ENCODE assay signal across 9 mouse cellular contexts in the genomic region with DNA sequence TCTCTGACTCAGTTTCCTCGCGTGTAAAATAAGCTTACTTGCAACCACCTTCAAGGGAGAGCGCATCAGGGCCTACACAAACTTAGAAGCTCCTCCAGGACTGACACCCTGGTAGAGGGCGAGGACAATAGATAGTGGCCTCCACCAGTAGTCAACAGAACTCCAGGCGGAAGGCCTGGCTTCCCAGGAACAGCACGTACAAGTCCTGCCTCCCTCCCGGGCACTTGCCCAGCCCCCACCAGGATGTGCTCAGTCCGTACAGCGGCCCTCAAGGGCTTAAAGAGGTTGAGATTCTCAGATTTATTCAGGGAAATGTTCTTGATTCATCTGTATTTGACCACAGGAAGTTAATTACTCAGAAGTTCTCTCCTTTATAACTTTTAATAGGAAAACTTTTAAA. TPM values are rescaled to one million over a fixed set of nuclear protein-coding genes. Genes with fewer than 3 reads are reported as not detected.
DNase-seq lines count a peak whose midpoint lies in the region; ATAC-seq and TF ChIP-seq lines count a peak whose summit lies in the region.
"Had no signal": no experiment of that assay in that cellular context is flagged by ENCODE, and none has a peak within 500 bp of the region (broad histone marks: within the 10 kb centered on the region; RNA-seq: fewer than 3 reads in every experiment).

No protein-coding gene starts in this region.

- no peak for DNase-seq in gastrocnemius, adult 2 months
- DNase-seq in gastrocnemius, postnatal 4 days (ENCODE audit: low spot score in 2 of 2): no peak
- peak; percentile 45 for DNase-seq in heart, adult 8-10 months (ENCODE audit: low spot score)
- DNase-seq in kidney, adult 8-10 months: peak; percentile 27 to 31
- DNase-seq in lung, embryonic 14.5 days: peak; percentile 58
- no peak for DNase-seq in spleen, adult 12 weeks (ENCODE audit: low spot score)
- DNase-seq in cerebellum, adult 18-20 months: no peak
- no peak for DNase-seq in thymus, adult 18-20 months

- 0 out of 2 replicates have a peak, but pooled peaks have one; percentile 4 for ATAC-seq in lung, embryonic 14.5 days (ENCODE audit: insufficient read depth)

- H3K36me3 ChIP-seq in lung, embryonic 14.5 days (ENCODE audit: insufficient read depth): no peaks in the 10 kb centered on the region

- H3K4me1 ChIP-seq in lung, embryonic 14.5 days (ENCODE audit: insufficient read depth): no peaks in the 10 kb centered on the region; the same call in 1 of the 2 replicates

- peak overlapping the region; percentile 66 for H3K9ac ChIP-seq in lung, embryonic 14.5 days

- no peaks in the 10 kb centered on the region for H3K9me3 ChIP-seq in lung, embryonic 14.5 days (ENCODE audit: low read depth, low read length)

- 28% methylated on average over 9 of the region's 9 CpGs for WGBS in lung, embryonic 14.5 days

- H3K27me3 ChIP-seq in lung, embryonic 14.5 days (ENCODE audit: insufficient read depth, low read length): peaks cover 11% of the 10 kb centered on the region

- H3K27ac ChIP-seq in gastrocnemius, adult 2 months: peak overlapping the region; percentile 78; the same call in 1 of the 2 replicates
- peak overlapping the region; percentile 84 for H3K27ac ChIP-seq in lung, embryonic 14.5 days (ENCODE audit: low read depth)

- TF ChIP-seq CTCF in gastrocnemius, adult 2 months (IDR thresholded peaks at IDR 0.05): no peak
- no peak for TF ChIP-seq CTCF in lung, embryonic 14.5 days (IDR thresholded peaks at IDR 0.05; ENCODE audit: low read depth)

- H3K4me2 ChIP-seq in lung, embryonic 14.5 days: peak overlapping the region; percentile 97

- peak overlapping the region; percentile 93 for H3K4me3 ChIP-seq in gastrocnemius, adult 2 months
- peak overlapping the region; percentile 70 for H3K4me3 ChIP-seq in lung, embryonic 14.5 days (ENCODE audit: low read depth, low read length)

- intact Hi-C loops in gastrocnemius, adult 2 months (cut with DNase I): no loop called here

RNA-seq across cellular contexts. Expression of a gene that starts 1.1 kb away (rescaled TPM):
- total RNA-seq in gastrocnemius, adult 2 months (2021): 1 to 10 TPM; 2.0 to 2.1 TPM
- 1 to 10 TPM; 3.3 to 3.9 TPM for total RNA-seq in gastrocnemius, postnatal 4 days (2021)
- total RNA-seq in heart, adult 8-10 months (2022): 10 to 100 TPM; 11.5 to 12.5 (median 11.7) TPM
- 75.4 and 81.5 TPM in 2 replicates for polyA plus RNA-seq in lung, embryonic 14.5 days (2014; fragmentation: Nextera tagmentation; extraction: Ambion mirVana)
- polyA plus RNA-seq: C2C12 had no signal

Comparison
In these comparisons a context has a peak if more than half of its experiments do, and no peak if none do; other contexts are left out.
1. DNase-seq: peak in heart, adult 8-10 months (single experiment), kidney, adult 8-10 months (2 of 2) and lung, embryonic 14.5 days (single experiment); none in gastrocnemius, adult 2 months (single experiment), gastrocnemius, postnatal 4 days (0 of 2), spleen, adult 12 weeks (single experiment), cerebellum, adult 18-20 months (0 of 2) and thymus, adult 18-20 months (0 of 2).